Mouse (Mus musculus): ENCODE results near the gene Metrnl.
"Not testable (repeated sequence)": the region's sequence is repeated elsewhere in the genome, so short reads cannot be mapped to it uniquely, and the experiment has no call there.

Metrnl gene

GRCm38 (mm10) chr11:121701244-121701643 lies at the start of gene Metrnl:
Gene Metrnl, plus strand, starts transcription at chr11:121701544.
- in situ Hi-C loops (cut with MboI, MseI): no loop called here

- in situ Hi-C loops (cut with MboI, MseI): loop anchor here (5.0 to 10.0 kb wide), 2 partner anchors 156 to 1847 kb away; no protein-coding TSS in a partner anchor
These were observed 49.8 kb upstream of the Metrnl start for GRCm38 (mm10) chr11:121651556-121651955.

GRCm38 (mm10) chr11:121651983-121652382 lies 49.4 kb upstream of the Metrnl start:
- in situ Hi-C loops (cut with MboI, MseI): loop anchor here (5.0 to 10.0 kb wide), 2 partner anchors 155 to 1847 kb away; no protein-coding TSS in a partner anchor

GRCm38 (mm10) chr11:121652547-121653305 lies 48.6 kb upstream of the Metrnl start:
- in situ Hi-C loops (cut with MboI, MseI): loop anchor here (5.0 to 10.0 kb wide), 2 partner anchors 155 to 1848 kb away; no protein-coding TSS in a partner anchor

- in situ Hi-C loops (cut with MboI, MseI): loop anchor here (5.0 to 10.0 kb wide), 2 partner anchors 154 to 1849 kb away; no protein-coding TSS in a partner anchor
These were observed 47.7 kb upstream of the Metrnl start for GRCm38 (mm10) chr11:121653631-121654030.

GRCm38 (mm10) chr11:121654406-121654945 lies 46.9 kb upstream of the Metrnl start:
- in situ Hi-C loops (cut with MboI, MseI): loop anchor here (5.0 to 10.0 kb wide), 2 partner anchors 153 to 1850 kb away; no protein-coding TSS in a partner anchor

- in situ Hi-C loops (cut with MboI, MseI): loop anchor here in 1 of 2 experiments (10.0 kb wide), 1 partner anchor 1850 kb away; no protein-coding TSS in a partner anchor
These were observed 46.1 kb upstream of the Metrnl start for GRCm38 (mm10) chr11:121655166-121655806.

GRCm38 (mm10) chr11:121655807-121656511 lies 45.4 kb upstream of the Metrnl start:
- in situ Hi-C loops (cut with MboI, MseI): loop anchor here in 1 of 2 experiments (10.0 kb wide), 1 partner anchor 1851 kb away; no protein-coding TSS in a partner anchor

- in situ Hi-C loops (cut with MboI, MseI): loop anchor here in 1 of 2 experiments (10.0 kb wide), 1 partner anchor 1853 kb away; no protein-coding TSS in a partner anchor
These were observed 43.2 kb upstream of the Metrnl start for GRCm38 (mm10) chr11:121658151-121658550.

GRCm38 (mm10) chr11:121660604-121661003 lies 40.7 kb upstream of the Metrnl start:
- in situ Hi-C loops (cut with MboI, MseI): not testable (repeated sequence)

- in situ Hi-C loops (cut with MboI, MseI): no loop called here
These were observed 40.2 kb upstream of the Metrnl start for GRCm38 (mm10) chr11:121661116-121661515.

- in situ Hi-C loops (cut with MboI, MseI): no loop called here
These were observed 33.8 kb upstream of the Metrnl start for GRCm38 (mm10) chr11:121667541-121667940.

- in situ Hi-C loops (cut with MboI, MseI): no loop called here
These were observed 32.6 kb upstream of the Metrnl start for GRCm38 (mm10) chr11:121668776-121669175.

GRCm38 (mm10) chr11:121670926-121671325 lies 30.4 kb upstream of the Metrnl start:
- in situ Hi-C loops (cut with MboI, MseI): no loop called here

- in situ Hi-C loops (cut with MboI, MseI): no loop called here
These were observed 28.9 kb upstream of the Metrnl start for GRCm38 (mm10) chr11:121672312-121672989.

GRCm38 (mm10) chr11:121672990-121673572 lies 28.3 kb upstream of the Metrnl start, which contains the start of gene B3gntl1:
Gene B3gntl1, minus strand, starts transcription at chr11:121673153.
- in situ Hi-C loops (cut with MboI, MseI): no loop called here

- in situ Hi-C loops (cut with MboI, MseI): no loop called here
These were observed 27.7 kb upstream of the Metrnl start for GRCm38 (mm10) chr11:121673629-121674028.

- in situ Hi-C loops (cut with MboI, MseI): no loop called here
These were observed 24.5 kb upstream of the Metrnl start for GRCm38 (mm10) chr11:121676836-121677235.

- in situ Hi-C loops (cut with MboI, MseI): no loop called here
These were observed 21.8 kb upstream of the Metrnl start for GRCm38 (mm10) chr11:121679581-121679980.

- in situ Hi-C loops (cut with MboI, MseI): no loop called here
These were observed 20.6 kb upstream of the Metrnl start for GRCm38 (mm10) chr11:121680750-121681149.

All from T-helper 17 cell (primary cell).